Mouse (Mus musculus): ENCODE data around the gene Mms19. TPM values are rescaled to one million over a fixed set of nuclear protein-coding genes. Genes with fewer than 3 reads are reported as not detected.

Gene Mms19
- total RNA-seq (2014; rRNA removed) (45.7 and 62.5 TPM in 2 replicates), polyA plus RNA-seq (2015; fragmentation: Nextera tagmentation; extraction: Ambion mirVana) (26.1 TPM in 2 replicates)

GRCm38 (mm10) chr19:41980819-41981594, at the start of gene Mms19:
Mms19 (minus strand) TSS chr19:41981157.
- Histone ChIP-seq H3K27me3 (ENCODE audit: insufficient read depth, low read length) (0 out of 2 replicates have a peak, but pooled peaks cover 4% of the 10 kb centered on the region), H3K4me1 (ENCODE audit: insufficient read depth, low read length) (no peaks in the 10 kb centered on the region), H3K27ac (ENCODE audit: low read depth, low read length) (peak within 1 kb of the TSS; percentile 80), H3K36me3 (ENCODE audit: insufficient read depth, low read length) (no peaks in the 10 kb centered on the region), H3K9ac (replicated peaks; ENCODE audit: low read length, poor library complexity, severe bottlenecking) (peak within 1 kb of the TSS; percentile 76), H3K4me2 (ENCODE audit: low read depth, low read length, poor library complexity, severe bottlenecking) (peak within 1 kb of the TSS; percentile 99), H3K4me3 (ENCODE audit: low read depth, low read length) (peak within 1 kb of the TSS; percentile 86), H3K9me3 (ENCODE audit: low read length) (no peaks in the 10 kb centered on the region)
- TF ChIP-seq CTCF (IDR thresholded peaks at IDR 0.05) = peak; percentile 35; the same call in 1 of the 2 replicates
- under 1% methylated on average over 47 of the region's 68 CpGs for WGBS
- DNase-seq (ENCODE audit: low spot score) (peak; percentile 99), ATAC-seq (ENCODE audit: low FRiP score) (peak; percentile 95)

DNA sequence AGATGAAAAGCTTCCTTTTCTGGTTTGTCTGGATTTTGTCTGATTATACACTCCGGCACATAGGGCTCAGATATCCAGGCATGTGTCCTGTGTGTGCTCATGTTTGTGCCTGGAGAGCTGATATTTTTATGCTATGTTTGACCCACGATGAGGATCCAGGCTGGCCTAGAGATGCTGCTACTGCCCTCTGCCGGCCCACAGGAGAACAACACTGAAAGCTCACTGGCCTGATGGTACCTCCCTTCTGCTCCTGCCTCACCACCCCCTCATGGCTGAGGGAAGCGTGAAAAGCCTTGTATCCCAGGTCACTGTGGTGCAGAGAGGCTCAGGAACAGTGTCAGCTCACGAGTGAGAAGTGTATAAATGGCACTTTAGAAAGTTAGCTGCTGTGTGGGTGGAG, 45.2 kb upstream of the Mms19 start:
- Histone ChIP-seq H3K4me1 (ENCODE audit: insufficient read depth, low read length) (no peaks in the 10 kb centered on the region), H3K9me3 (ENCODE audit: low read length) (no peaks in the 10 kb centered on the region), H3K4me2 (ENCODE audit: low read depth, low read length, poor library complexity, severe bottlenecking) (no peak overlapping the region), H3K9ac (replicated peaks; ENCODE audit: low read length, poor library complexity, severe bottlenecking) (no peak overlapping the region), H3K27me3 (ENCODE audit: insufficient read depth, low read length) (no peaks in the 10 kb centered on the region), H3K4me3 (ENCODE audit: low read depth, low read length) (no peak overlapping the region), H3K27ac (ENCODE audit: low read depth, low read length) (no peak overlapping the region), H3K36me3 (ENCODE audit: insufficient read depth, low read length) (no peaks in the 10 kb centered on the region)
- TF ChIP-seq CTCF (IDR thresholded peaks at IDR 0.05) = peak; percentile 95
- WGBS = 7% methylated on average over 5 of the region's 5 CpGs
- DNase-seq (ENCODE audit: low spot score) (peak; percentile 77), ATAC-seq (ENCODE audit: low FRiP score) (0 out of 2 replicates have a peak, but pooled peaks have one; percentile 44)

- Histone ChIP-seq H3K4me1 (ENCODE audit: insufficient read depth, low read length) (no peaks in the 10 kb centered on the region), H3K4me2 (ENCODE audit: low read depth, low read length, poor library complexity, severe bottlenecking) (no peak overlapping the region), H3K36me3 (ENCODE audit: insufficient read depth, low read length) (no peaks in the 10 kb centered on the region), H3K27ac (ENCODE audit: low read depth, low read length) (no peak overlapping the region), H3K4me3 (ENCODE audit: low read depth, low read length) (no peak overlapping the region), H3K27me3 (ENCODE audit: insufficient read depth, low read length) (no peaks in the 10 kb centered on the region), H3K9ac (replicated peaks; ENCODE audit: low read length, poor library complexity, severe bottlenecking) (no peak overlapping the region), H3K9me3 (ENCODE audit: low read length) (no peaks in the 10 kb centered on the region)
- TF ChIP-seq CTCF (IDR thresholded peaks at IDR 0.05) = no peak
- ATAC-seq (ENCODE audit: low FRiP score) (no peak), DNase-seq (ENCODE audit: low spot score) (no peak)
- 52% methylated on average over 2 of the region's 2 CpGs for WGBS
These were observed 41.5 kb upstream of the Mms19 start for GRCm38 (mm10) chr19:42022542-42022848.

- no peak overlapping the region for H3K9ac ChIP-seq (replicated peaks; ENCODE audit: low read length, poor library complexity, severe bottlenecking)
- no peaks in the 10 kb centered on the region for H3K9me3 ChIP-seq (ENCODE audit: low read length)
- ATAC-seq (ENCODE audit: low FRiP score) (no peak), DNase-seq (ENCODE audit: low spot score) (no peak)
- no peak overlapping the region for H3K4me3 ChIP-seq (ENCODE audit: low read depth, low read length)
- 55% methylated on average over 10 of the region's 10 CpGs for WGBS
- H3K4me1 ChIP-seq (ENCODE audit: insufficient read depth, low read length) = no peaks in the 10 kb centered on the region
- no peaks in the 10 kb centered on the region for H3K36me3 ChIP-seq (ENCODE audit: insufficient read depth, low read length)
- no peaks in the 10 kb centered on the region for H3K27me3 ChIP-seq (ENCODE audit: insufficient read depth, low read length)
- H3K27ac ChIP-seq (ENCODE audit: low read depth, low read length) = no peak overlapping the region
- no peak overlapping the region for H3K4me2 ChIP-seq (ENCODE audit: low read depth, low read length, poor library complexity, severe bottlenecking)
- TF ChIP-seq CTCF (IDR thresholded peaks at IDR 0.05) = no peak
These were observed 41.0 kb upstream of the Mms19 start for GRCm38 (mm10) chr19:42021681-42022541.

- Histone ChIP-seq H3K9me3 (ENCODE audit: low read length) (no peaks in the 10 kb centered on the region), H3K4me3 (ENCODE audit: low read depth, low read length) (no peak overlapping the region), H3K27me3 (ENCODE audit: insufficient read depth, low read length) (no peaks in the 10 kb centered on the region), H3K27ac (ENCODE audit: low read depth, low read length) (no peak overlapping the region), H3K4me2 (ENCODE audit: low read depth, low read length, poor library complexity, severe bottlenecking) (no peak overlapping the region), H3K4me1 (ENCODE audit: insufficient read depth, low read length) (no peaks in the 10 kb centered on the region), H3K9ac (replicated peaks; ENCODE audit: low read length, poor library complexity, severe bottlenecking) (no peak overlapping the region), H3K36me3 (ENCODE audit: insufficient read depth, low read length) (no peaks in the 10 kb centered on the region)
- ATAC-seq (ENCODE audit: low FRiP score) = no peak
- DNase-seq (ENCODE audit: low spot score) = no peak
- no peak for TF ChIP-seq CTCF (IDR thresholded peaks at IDR 0.05)
- 45% methylated on average over 4 of the region's 4 CpGs for WGBS
These were observed 38.1 kb upstream of the Mms19 start for GRCm38 (mm10) chr19:42019011-42019522.
